Mouse (Mus musculus) limb, embryonic 12.5 days (tissue): ENCODE data around the gene Gmpr2. TPM values are rescaled to one million over a fixed set of nuclear protein-coding genes. Genes with fewer than 3 reads are reported as not detected.

Source experiments
- ATAC-seq: fragments of 200-750 bp; cut with Nextera tagmentation; 2 replicates; pipeline ENCODE4 v1.8.0; 2017; ENCODE audit warnings: low read depth, moderate TSS enrichment; ENCODE audit not compliant: insufficient number of reproducible peaks, insufficient read depth, low FRiP score, low TSS enrichment
- H3K27ac ChIP-seq: fragments of 300-500 bp; sonication (generic); 2 replicates; pipeline ENCODE4 v1.5.1; 2016; ENCODE audit warnings: mild to moderate bottlenecking, moderate library complexity
- H3K27me3 ChIP-seq: fragments of 300-500 bp; sonication (generic); 2 replicates; pipeline ENCODE4 v1.6.1; 2016; ENCODE audit warnings: mild to moderate bottlenecking, moderate library complexity
- H3K36me3 ChIP-seq: fragments of 300-500 bp; sonication (generic); 2 replicates; pipeline ENCODE4 v1.6.1; 2016; ENCODE audit warnings: mild to moderate bottlenecking, moderate library complexity
- H3K4me1 ChIP-seq: fragments of 300-500 bp; sonication (generic); replicated peaks from 2 replicates; pipeline ENCODE4 v1.6.1; 2016
- H3K4me2 ChIP-seq: fragments of 300-500 bp; sonication (generic); 2 replicates; pipeline ENCODE4 v1.6.1; 2016; ENCODE audit warnings: mild to moderate bottlenecking, moderate library complexity
- H3K4me3 ChIP-seq: fragments of 300-500 bp; sonication (generic); replicated peaks from 2 replicates; pipeline ENCODE4 v1.5.1; 2016; ENCODE audit warnings: mild to moderate bottlenecking
- H3K9ac ChIP-seq: fragments of 300-500 bp; sonication (generic); replicated peaks from 2 replicates; pipeline ENCODE4 v1.6.1; 2016; ENCODE audit warnings: mild to moderate bottlenecking, moderate library complexity
- H3K9me3 ChIP-seq: fragments of 300-500 bp; sonication (generic); 2 replicates; pipeline ENCODE4 v1.6.1; 2016; ENCODE audit warnings: mild to moderate bottlenecking, moderate library complexity
- WGBS: fragments of 180-500 bp; shearing (Covaris S2); methylation state at CpG from one replicate; pipeline ENCODE4 v1.1.7; 2016; 5-methylcytosine and 5-hydroxymethylcytosine counted together
- polyA plus RNA-seq: library from polyadenylated mRNA; unstranded; fragments of >200 nt; fragmentation: Nextera tagmentation; extraction: Ambion mirVana; gene quantifications from 2 replicates; pipeline ENCODE4 v1.2.1, GENCODE M21; 2016

The Gmpr2 gene
- polyA plus RNA-seq, 1 experiment from 2014 or later, result 74.2 TPM

DNA sequence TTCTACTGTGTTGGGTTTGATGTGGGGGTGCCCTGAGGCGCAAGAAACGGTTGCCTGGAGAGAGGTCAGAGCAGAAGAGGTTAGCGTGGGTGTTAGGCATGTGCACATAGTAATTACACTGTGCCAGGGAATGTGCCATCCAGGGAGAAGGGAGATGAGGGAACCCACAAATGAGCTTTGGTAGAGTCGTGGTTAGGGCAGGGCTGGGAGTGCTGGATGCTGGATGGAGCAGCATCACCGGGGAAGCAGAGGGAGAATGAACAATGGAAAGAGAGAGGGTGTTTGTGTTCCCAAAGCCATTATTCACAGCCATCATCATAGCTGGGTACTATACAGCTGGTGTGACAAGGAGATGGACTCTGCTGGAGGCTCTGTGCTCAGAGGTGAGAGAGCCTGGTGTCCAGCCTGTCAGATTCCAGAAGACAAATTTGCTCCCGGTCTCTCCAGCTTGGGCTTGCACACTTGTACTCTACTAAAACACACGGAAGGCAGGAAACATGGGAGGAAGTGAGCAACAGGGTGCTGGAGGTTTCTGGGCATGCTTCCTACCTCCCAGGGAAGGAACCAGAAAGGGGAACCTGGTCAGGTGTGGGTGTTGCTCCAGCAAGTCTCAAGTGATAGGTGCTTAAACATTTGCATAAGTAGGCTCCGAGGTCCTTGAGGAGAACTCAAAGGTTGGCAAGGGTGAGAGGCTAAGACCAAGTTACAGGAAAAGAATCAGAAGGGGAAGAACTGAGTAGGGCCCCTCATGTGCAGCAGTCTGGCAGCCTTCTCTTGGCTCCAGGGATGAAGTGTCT is 56.3 kb downstream of the Gmpr2 start:
- H3K36me3 ChIP-seq, result no peaks in the 10 kb centered on the region
- no peaks in the 10 kb centered on the region for H3K4me1 ChIP-seq
- H3K4me2 ChIP-seq, result no peak overlapping the region
- 74% methylated on average over 8 of the region's 8 CpGs for WGBS
- H3K27me3 ChIP-seq, result no peaks in the 10 kb centered on the region
- H3K9ac ChIP-seq, result no peak overlapping the region
- no peak for ATAC-seq
- H3K4me3 ChIP-seq, result no peak overlapping the region
- H3K27ac ChIP-seq, result no peak overlapping the region
- H3K9me3 ChIP-seq, result no peaks in the 10 kb centered on the region

Other genes with a start within 250 kb of the Gmpr2 start
- 83.2 and 86.9 TPM in 2 replicates for gene Dhrs4, start 193.2 kb upstream of the Gmpr2 start, polyA plus RNA-seq
- gene Carmil3, start 181.3 kb upstream of the Gmpr2 start, polyA plus RNA-seq, result 3.7 and 5.1 TPM in 2 replicates
- gene Cpne6, start 161.5 kb upstream of the Gmpr2 start, polyA plus RNA-seq, result 0.32 and 0.35 TPM in 2 replicates
- gene Nrl, start 147.0 kb upstream of the Gmpr2 start, polyA plus RNA-seq, result not detected in 2 replicates
- gene Pck2, start 131.7 kb upstream of the Gmpr2 start, polyA plus RNA-seq, result 33.2 and 35.4 TPM in 2 replicates
- 65.5 and 69.7 TPM in 2 replicates for gene Dcaf11, start 111.9 kb upstream of the Gmpr2 start, polyA plus RNA-seq
- gene A730061H03Rik, start 111.5 kb upstream of the Gmpr2 start, polyA plus RNA-seq, result 1.1 TPM in 1 of 2 replicates, not detected in the other
- gene Fitm1, start 96.3 kb upstream of the Gmpr2 start, polyA plus RNA-seq, result 16.0 and 16.1 TPM in 2 replicates
- gene Psme1, start 93.8 kb upstream of the Gmpr2 start, polyA plus RNA-seq, result 142 and 151 TPM in 2 replicates
- 3.7 and 4.0 TPM in 2 replicates for gene Emc9, start 86.6 kb upstream of the Gmpr2 start, polyA plus RNA-seq
- 210 and 260 TPM in 2 replicates for gene Psme2, start 80.8 kb upstream of the Gmpr2 start, polyA plus RNA-seq
- gene Rnf31, start 80.2 kb upstream of the Gmpr2 start, polyA plus RNA-seq, result 19.9 and 22.4 TPM in 2 replicates
- gene Irf9, start 68.4 kb upstream of the Gmpr2 start, polyA plus RNA-seq, result 9.2 and 9.6 TPM in 2 replicates
- gene Rec8, start 53.9 kb upstream of the Gmpr2 start, polyA plus RNA-seq, result 10.0 and 12.2 TPM in 2 replicates
- gene Ipo4, start 36.0 kb upstream of the Gmpr2 start, polyA plus RNA-seq, result 78.9 and 100 TPM in 2 replicates
- 2.7 and 3.1 TPM in 2 replicates for gene Gm49378, start 34.0 kb upstream of the Gmpr2 start, polyA plus RNA-seq
- gene Tm9sf1, start 28.1 kb upstream of the Gmpr2 start, polyA plus RNA-seq, result 96.1 and 96.7 TPM in 2 replicates
- 0.70 and 1.0 TPM in 2 replicates for gene Tssk4, start 21.8 kb upstream of the Gmpr2 start, polyA plus RNA-seq
- 63.0 and 68.8 TPM in 2 replicates for gene Mdp1, start 11.4 kb upstream of the Gmpr2 start, polyA plus RNA-seq
- gene Nedd8, start 183 bp downstream of the Gmpr2 start, polyA plus RNA-seq, result 594 and 653 TPM in 2 replicates
- gene Tinf2, start 9.9 kb downstream of the Gmpr2 start, polyA plus RNA-seq, result 57.1 and 58.3 TPM in 2 replicates
- 2.0 and 2.7 TPM in 2 replicates for gene Tgm1, start 42.0 kb downstream of the Gmpr2 start, polyA plus RNA-seq
- gene Rabggta, start 50.3 kb downstream of the Gmpr2 start, polyA plus RNA-seq, result 27.3 and 29.0 TPM in 2 replicates
- gene Dhrs1, start 73.7 kb downstream of the Gmpr2 start, polyA plus RNA-seq, result 72.5 and 82.6 TPM in 2 replicates
- 52.0 and 53.0 TPM in 2 replicates for gene Nop9, start 73.8 kb downstream of the Gmpr2 start, polyA plus RNA-seq
- 0.60 TPM in 1 of 2 replicates, not detected in the other for gene Cideb, start 86.5 kb downstream of the Gmpr2 start, polyA plus RNA-seq
- gene Ltb4r2, start 89.5 kb downstream of the Gmpr2 start, polyA plus RNA-seq, result 0.58 and 0.73 TPM in 2 replicates
- gene Ltb4r1, start 94.0 kb downstream of the Gmpr2 start, polyA plus RNA-seq, result 0.26 and 0.68 TPM in 2 replicates
- 17.7 and 19.9 TPM in 2 replicates for gene Adcy4, start 112.2 kb downstream of the Gmpr2 start, polyA plus RNA-seq
- 25.2 and 36.4 TPM in 2 replicates for gene Ripk3, start 116.9 kb downstream of the Gmpr2 start, polyA plus RNA-seq
- 147 and 151 TPM in 2 replicates for gene Nfatc4, start 151.2 kb downstream of the Gmpr2 start, polyA plus RNA-seq
- 38.9 and 46.0 TPM in 2 replicates for gene Nynrin, start 182.1 kb downstream of the Gmpr2 start, polyA plus RNA-seq
- gene Cbln3, start 212.5 kb downstream of the Gmpr2 start, polyA plus RNA-seq, result 0.20 and 0.21 TPM in 2 replicates
- 36.9 and 38.8 TPM in 2 replicates for gene Khnyn, start 213.0 kb downstream of the Gmpr2 start, polyA plus RNA-seq
- 81.7 and 86.3 TPM in 2 replicates for gene Sdr39u1, start 228.4 kb downstream of the Gmpr2 start, polyA plus RNA-seq